Mouse (Mus musculus): ENCODE results near the gene Sp1. TPM values are rescaled to one million over a fixed set of nuclear protein-coding genes. Genes with fewer than 3 reads are reported as not detected.

Gene Sp1
- 65.3 and 87.3 TPM in 2 replicates for total RNA-seq (2017)

GRCm38 (mm10) chr15:102405489-102406195 lies at the start of gene Sp1:
TSS of gene Sp1 (plus strand) at chr15:102406143.
- ATAC-seq (replicated peaks; ENCODE audit: low read depth, poor library complexity, severe bottlenecking): peak; percentile 78

DNA sequence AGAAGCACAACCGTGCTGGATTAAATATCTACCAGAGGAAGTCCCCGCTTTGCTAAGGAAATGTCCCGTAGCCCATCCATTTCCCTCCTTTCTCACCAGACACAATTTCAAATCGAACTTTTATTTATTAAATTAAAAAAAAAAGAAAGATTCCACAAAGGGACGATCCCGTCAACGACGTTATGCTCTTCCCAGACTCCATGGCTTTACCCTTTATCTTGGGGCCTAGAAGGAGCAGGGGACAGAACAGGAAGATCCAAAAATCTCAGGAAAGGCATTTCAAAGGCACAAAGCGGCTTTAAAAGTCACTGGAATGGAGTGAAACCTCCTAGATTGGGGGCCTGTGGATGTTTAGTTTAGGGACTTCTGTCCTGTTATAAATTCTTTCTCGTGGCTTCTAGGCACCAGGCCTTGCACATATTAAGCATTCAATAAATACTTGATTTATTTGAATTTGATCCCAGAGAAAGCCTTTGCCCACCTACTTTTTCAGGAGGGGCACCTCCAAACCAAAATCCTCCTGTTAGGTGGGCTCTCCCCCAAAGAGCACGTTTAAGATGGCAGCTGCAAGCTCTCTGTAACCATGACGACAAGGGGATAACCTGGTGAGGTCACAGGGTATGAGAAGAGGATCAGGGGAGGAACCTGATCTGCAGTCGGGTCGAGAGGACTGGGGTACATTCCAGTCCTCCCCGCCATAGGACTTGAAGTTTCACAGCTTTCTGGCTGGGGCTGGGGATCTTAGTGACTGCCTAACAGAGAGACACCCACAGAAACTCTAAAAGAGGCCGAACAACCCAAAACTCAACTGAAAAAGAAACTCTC lies 49.2 kb upstream of the Sp1 start:
- ATAC-seq (replicated peaks; ENCODE audit: low read depth, poor library complexity, severe bottlenecking): no peak

- 0 out of 2 replicates have a peak, but pooled peaks have one; percentile 12 for ATAC-seq (replicated peaks; ENCODE audit: low read depth, poor library complexity, severe bottlenecking)
Observed at GRCm38 (mm10) chr15:102358126-102358525, 47.8 kb upstream of the Sp1 start.

DNA sequence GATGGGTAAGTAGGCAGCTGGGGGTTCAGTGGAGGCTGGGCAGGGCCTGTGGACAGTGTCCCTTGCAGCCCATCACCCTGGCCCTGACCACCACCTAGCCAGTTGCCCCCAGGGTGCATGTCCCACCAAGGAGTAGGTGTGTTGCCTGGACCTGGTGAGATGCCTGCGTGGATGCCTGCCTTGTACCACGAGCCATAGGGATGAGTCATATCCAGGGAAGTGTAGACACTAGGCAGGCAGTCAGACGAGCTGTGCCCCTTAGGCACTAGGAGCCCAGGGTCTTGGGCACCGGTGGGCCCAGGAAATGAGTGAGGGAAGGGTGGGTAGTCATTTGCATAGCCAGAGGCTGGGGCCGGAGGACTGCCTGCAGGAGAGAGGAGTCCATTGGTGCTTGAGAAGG lies 47.1 kb upstream of the Sp1 start:
- ATAC-seq (replicated peaks; ENCODE audit: low read depth, poor library complexity, severe bottlenecking): no peak

GRCm38 (mm10) chr15:102362648-102363047 lies 43.3 kb upstream of the Sp1 start:
- ATAC-seq (replicated peaks; ENCODE audit: low read depth, poor library complexity, severe bottlenecking): peak; percentile 40

DNA sequence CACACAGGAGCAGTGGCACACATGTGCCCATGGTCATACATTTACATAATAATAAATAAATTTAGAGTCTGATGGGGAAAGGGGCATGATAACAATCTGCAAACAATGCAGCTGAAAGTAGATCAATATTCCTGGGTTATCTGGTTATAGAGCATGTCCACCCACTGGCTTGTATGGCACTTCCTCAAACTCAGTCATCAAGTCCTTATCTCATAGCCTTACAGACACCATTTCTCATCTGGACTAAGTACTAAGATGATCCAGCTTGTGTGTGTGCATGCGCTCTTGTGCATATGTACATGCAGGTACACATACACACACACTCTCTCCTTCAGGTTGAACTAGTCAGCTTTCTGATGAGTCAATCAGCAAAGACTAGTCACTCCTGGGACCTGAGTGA lies 41.3 kb upstream of the Sp1 start:
- ATAC-seq (replicated peaks; ENCODE audit: low read depth, poor library complexity, severe bottlenecking): no peak

DNA sequence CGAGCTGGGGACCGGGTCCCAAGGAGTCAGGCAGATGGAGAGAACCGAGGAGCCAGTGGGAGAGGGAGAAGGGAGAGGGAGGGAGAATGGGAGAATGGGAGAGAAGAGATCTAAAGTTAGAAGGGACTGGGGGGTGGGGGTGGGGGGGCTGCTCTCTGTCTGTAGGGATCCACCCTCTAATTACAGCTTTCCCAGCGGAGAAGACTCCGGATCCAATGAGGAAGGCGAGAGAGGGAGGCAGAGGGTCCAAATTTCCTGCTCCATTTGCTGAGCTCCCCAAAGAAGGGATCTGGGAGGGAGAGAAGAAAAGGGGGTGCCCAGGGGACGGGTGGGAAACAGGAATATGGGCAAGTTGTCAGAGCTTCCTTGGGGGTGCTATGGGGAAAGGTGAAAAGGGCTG lies 39.7 kb upstream of the Sp1 start:
- no peak for ATAC-seq (replicated peaks; ENCODE audit: low read depth, poor library complexity, severe bottlenecking)

GRCm38 (mm10) chr15:102366733-102367344 lies 39.1 kb upstream of the Sp1 start, which contains the start of gene Sp7:
TSS of gene Sp7 (minus strand) at chr15:102367182.
- ATAC-seq (replicated peaks; ENCODE audit: low read depth, poor library complexity, severe bottlenecking): 0 out of 2 replicates have a peak, but pooled peaks have one; percentile 12

- ATAC-seq (replicated peaks; ENCODE audit: low read depth, poor library complexity, severe bottlenecking): no peak
Observed at GRCm38 (mm10) chr15:102369972-102370371, 36.0 kb upstream of the Sp1 start.

DNA sequence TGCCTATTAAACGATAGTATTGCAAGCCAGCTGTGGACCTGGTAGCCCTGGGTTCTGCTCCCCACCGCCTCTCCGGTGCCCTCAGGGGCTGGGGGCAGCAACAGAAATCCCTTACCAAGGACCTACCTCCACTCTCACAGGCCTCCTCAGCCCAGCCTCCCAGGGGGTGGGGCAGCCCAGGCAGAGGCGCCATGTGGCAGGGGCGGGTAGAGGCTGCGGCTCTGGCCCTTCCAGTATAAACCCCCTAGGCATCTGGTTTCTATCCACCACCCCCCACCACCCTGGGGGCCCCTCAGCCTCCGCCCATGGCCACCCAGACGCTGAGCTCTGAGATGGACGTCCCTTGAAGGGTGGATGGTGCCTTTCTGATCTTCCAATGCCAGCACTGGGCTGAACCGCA lies 35.2 kb upstream of the Sp1 start:
- no peak for ATAC-seq (replicated peaks; ENCODE audit: low read depth, poor library complexity, severe bottlenecking)

- peak; percentile 69 for ATAC-seq (replicated peaks; ENCODE audit: low read depth, poor library complexity, severe bottlenecking)
Observed at GRCm38 (mm10) chr15:102376453-102377162, 29.3 kb upstream of the Sp1 start.

DNA sequence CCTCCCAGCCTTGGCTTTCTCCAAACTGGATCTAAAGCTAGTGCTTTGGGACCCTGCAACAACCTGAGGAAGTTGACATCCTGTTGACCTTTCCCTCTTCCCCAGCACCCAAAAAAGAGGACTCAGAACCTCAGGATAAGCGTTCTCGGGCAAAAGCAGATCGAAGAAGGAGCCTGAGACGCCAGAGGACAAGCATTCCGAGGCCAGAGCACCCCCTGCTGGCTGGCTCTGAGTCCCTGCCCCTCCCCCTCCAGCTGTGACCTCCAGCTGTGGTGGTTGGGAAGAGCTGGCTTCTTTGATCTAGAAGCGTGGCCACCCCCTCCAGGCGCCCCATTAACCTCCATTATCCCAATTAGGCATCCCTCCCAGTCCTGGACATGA lies 28.8 kb upstream of the Sp1 start:
- ATAC-seq (replicated peaks; ENCODE audit: low read depth, poor library complexity, severe bottlenecking): peak; percentile 55

DNA sequence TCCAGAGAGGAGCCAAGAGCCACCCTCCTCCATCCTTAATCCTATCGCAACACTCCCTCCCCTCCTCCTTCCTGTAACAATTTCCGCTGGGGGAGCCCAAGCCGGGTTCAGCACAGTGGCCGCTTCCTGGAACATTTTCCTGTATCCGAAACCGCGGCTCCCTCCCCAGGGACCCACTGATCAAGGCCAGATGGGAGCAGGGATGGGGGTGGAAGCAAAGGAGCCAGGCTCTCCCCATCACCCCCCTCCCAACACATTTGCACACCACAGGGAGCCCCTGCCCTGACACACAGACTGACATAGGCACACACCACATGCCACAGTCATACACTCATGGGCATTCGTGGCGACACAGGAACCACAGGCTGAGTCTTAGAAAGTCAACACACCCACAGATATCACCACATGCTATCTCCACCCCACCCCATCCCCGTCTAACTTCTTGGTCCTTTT lies 28.1 kb upstream of the Sp1 start:
- peak; percentile 62 for ATAC-seq (replicated peaks; ENCODE audit: low read depth, poor library complexity, severe bottlenecking)

DNA sequence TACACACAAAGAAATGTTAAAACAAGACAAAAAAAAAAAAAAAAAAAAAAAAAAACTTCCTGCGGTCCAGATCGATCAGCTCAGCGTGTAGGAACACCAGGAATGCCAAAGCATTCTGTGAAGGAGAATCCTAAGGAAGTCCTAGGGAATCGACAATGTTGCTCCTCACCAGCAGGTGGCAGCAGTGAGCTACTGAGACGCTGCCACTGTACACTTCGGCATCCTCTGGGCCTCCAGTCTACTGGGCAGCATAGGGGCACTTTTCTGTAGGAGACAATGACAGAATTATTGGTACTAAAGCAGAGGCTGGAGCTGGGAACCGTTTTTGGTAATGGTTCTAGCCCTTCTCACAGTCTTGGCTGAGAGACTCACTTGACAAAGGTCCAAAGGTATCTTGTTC lies 24.4 kb upstream of the Sp1 start:
- ATAC-seq (replicated peaks; ENCODE audit: low read depth, poor library complexity, severe bottlenecking): peak; percentile 62

DNA sequence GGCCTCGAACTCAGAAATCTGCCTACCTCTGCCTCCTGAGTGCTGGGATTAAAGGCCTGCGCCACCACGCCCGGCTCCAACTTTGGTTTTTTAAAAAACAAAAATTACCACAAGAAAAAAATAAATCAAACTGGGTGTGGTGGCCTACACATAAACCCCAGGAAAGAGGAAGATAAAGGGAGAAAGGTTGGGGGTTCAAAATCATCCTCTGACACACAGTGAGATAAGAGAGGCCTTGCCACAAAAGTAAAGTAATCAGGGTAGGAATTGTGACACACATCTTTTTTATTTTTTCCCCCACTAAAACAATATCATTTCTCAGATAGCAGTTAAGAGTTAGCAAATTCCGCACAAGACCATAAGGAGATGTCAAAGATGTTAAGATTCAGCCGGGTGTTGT lies 22.3 kb upstream of the Sp1 start:
- ATAC-seq (replicated peaks; ENCODE audit: low read depth, poor library complexity, severe bottlenecking): no peak

- ATAC-seq (replicated peaks; ENCODE audit: low read depth, poor library complexity, severe bottlenecking): 0 out of 2 replicates have a peak, but pooled peaks have one; percentile 32
Observed at GRCm38 (mm10) chr15:102386640-102387039, 19.3 kb upstream of the Sp1 start.

- ATAC-seq (replicated peaks; ENCODE audit: low read depth, poor library complexity, severe bottlenecking): no peak
Observed at GRCm38 (mm10) chr15:102388942-102389341, 17.0 kb upstream of the Sp1 start.

- ATAC-seq (replicated peaks; ENCODE audit: low read depth, poor library complexity, severe bottlenecking): no peak
Observed at GRCm38 (mm10) chr15:102392520-102392919, 13.4 kb upstream of the Sp1 start.

- ATAC-seq (replicated peaks; ENCODE audit: low read depth, poor library complexity, severe bottlenecking): peak; percentile 90
Observed at GRCm38 (mm10) chr15:102393584-102394014, 12.3 kb upstream of the Sp1 start.

DNA sequence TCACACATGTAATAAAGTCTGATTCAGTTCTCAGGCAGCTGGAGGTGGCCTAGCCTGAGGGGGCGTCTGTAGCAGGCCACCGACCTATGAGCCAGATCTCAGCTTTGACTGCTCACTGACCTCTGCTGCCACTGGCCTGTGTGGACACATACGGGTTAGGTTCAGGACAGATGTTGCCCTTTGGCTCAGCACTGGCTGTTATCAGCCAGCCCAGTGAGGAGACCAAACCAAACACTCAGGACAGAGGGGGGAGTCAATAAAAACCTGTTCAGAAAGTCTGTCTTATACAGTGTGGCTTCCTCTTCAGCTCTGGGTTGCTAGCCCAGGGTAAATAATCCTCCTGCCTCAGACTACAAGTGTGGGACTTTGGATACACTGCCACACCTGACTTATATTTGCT lies 10.9 kb upstream of the Sp1 start:
- ATAC-seq (replicated peaks; ENCODE audit: low read depth, poor library complexity, severe bottlenecking): peak; percentile 5; the same call in 1 of the 2 replicates

Data from common myeloid progenitor, adult 5-6 weeks (primary cell).